Mouse (Mus musculus) limb, embryonic 10.5 days (tissue): ENCODE measurements around the gene Lce1l. TPM values are rescaled to one million over a fixed set of nuclear protein-coding genes. Genes with fewer than 3 reads are reported as not detected.
"Not testable (repeated sequence)": the region's sequence is repeated elsewhere in the genome, so short reads cannot be mapped to it uniquely, and the experiment has no call there.

Experiments used
- DNase-seq: peaks from one replicate; pipeline ENCODE4 v3.0.0-alpha.2; 2017; ENCODE audit warnings: low spot score
- H3K27ac ChIP-seq: fragments of 300-500 bp; sonication (generic); 2 replicates; pipeline ENCODE4 v1.5.1; 2016; ENCODE audit warnings: mild to moderate bottlenecking
- H3K27me3 ChIP-seq: fragments of 300-500 bp; sonication (generic); 2 replicates; pipeline ENCODE4 v1.6.1; 2016; ENCODE audit warnings: low read depth, mild to moderate bottlenecking; ENCODE audit not compliant: poor library complexity, severe bottlenecking
- H3K36me3 ChIP-seq: fragments of 300-500 bp; sonication (generic); 2 replicates; pipeline ENCODE4 v1.6.1; 2016; ENCODE audit warnings: mild to moderate bottlenecking, moderate library complexity
- H3K4me1 ChIP-seq: fragments of 300-500 bp; sonication (generic); 2 replicates; pipeline ENCODE4 v1.6.1; 2016
- H3K4me3 ChIP-seq: fragments of 300-500 bp; sonication (generic); 2 replicates; pipeline ENCODE4 v1.5.1; 2016; ENCODE audit warnings: mild to moderate bottlenecking, moderate library complexity
- H3K9me3 ChIP-seq: fragments of 300-500 bp; sonication (generic); replicated peaks from 2 replicates; pipeline ENCODE4 v1.6.1; 2016; ENCODE audit warnings: mild to moderate bottlenecking
- WGBS: fragments of 180-500 bp; shearing (Covaris S2); methylation state at CpG from one replicate; pipeline ENCODE4 v1.1.7; 2016; 5-methylcytosine and 5-hydroxymethylcytosine counted together
- polyA plus RNA-seq: library from polyadenylated mRNA; unstranded; fragments of >200 nt; fragmentation: Nextera tagmentation; extraction: Ambion mirVana; gene quantifications from 2 replicates; pipeline ENCODE4 v1.2.1, GENCODE M21; 2016

The Lce1l gene
- not detected in 2 replicates for polyA plus RNA-seq

- 91% methylated on average over 3 of the region's 3 CpGs for WGBS
- no peak for DNase-seq
- no peaks in the 10 kb centered on the region for H3K4me1 ChIP-seq
These were observed at the start of gene Lce1l for GRCm38 (mm10) chr3:92851186-92851585. Gene Lce1l (minus strand): TSS chr3:92851286.

GRCm38 (mm10) chr3:92894489-92894888 lies 43.4 kb upstream of the Lce1l start:
- DNase-seq, result no peak
- no peaks in the 10 kb centered on the region for H3K9me3 ChIP-seq
- H3K4me1 ChIP-seq, result no peaks in the 10 kb centered on the region
- no peak overlapping the region for H3K27ac ChIP-seq
- WGBS, result 64% methylated on average over 1 of the region's 1 CpGs
- no peak overlapping the region for H3K4me3 ChIP-seq
- H3K36me3 ChIP-seq, result no peaks in the 10 kb centered on the region
- H3K27me3 ChIP-seq, result no peaks in the 10 kb centered on the region

More at GRCm38 (mm10) chr3:92851186-92851585, at the start of gene Lce1l:
- H3K9me3 ChIP-seq, result no peaks in the 10 kb centered on the region
- H3K27me3 ChIP-seq, result no peaks in the 10 kb centered on the region
- no peaks in the 10 kb centered on the region for H3K36me3 ChIP-seq
- H3K27ac ChIP-seq, result no peak within 1 kb of the TSS
- H3K4me3 ChIP-seq, result no peak within 1 kb of the TSS

- Histone ChIP-seq H3K9me3 (no peaks in the 10 kb centered on the region), H3K36me3 (no peaks in the 10 kb centered on the region), H3K27me3 (no peaks in the 10 kb centered on the region), H3K27ac (no peak overlapping the region), H3K4me3 (no peak overlapping the region), H3K4me1 (no peaks in the 10 kb centered on the region)
- 75% methylated on average over 3 of the region's 3 CpGs for WGBS
- no peak for DNase-seq
These were observed 43.0 kb upstream of the Lce1l start for GRCm38 (mm10) chr3:92894063-92894462.

- no peak for DNase-seq
- WGBS, result 95% methylated on average over 3 of the region's 3 CpGs
These were observed 23.1 kb upstream of the Lce1l start for GRCm38 (mm10) chr3:92874180-92874579.

GRCm38 (mm10) chr3:92870116-92870515 lies 19.0 kb upstream of the Lce1l start, which contains the start of gene 2310050C09Rik:
Gene 2310050C09Rik (minus strand): TSS chr3:92870216.
- Histone ChIP-seq H3K36me3 (no peaks in the 10 kb centered on the region), H3K4me3 (no peak within 1 kb of the TSS), H3K27me3 (no peaks in the 10 kb centered on the region), H3K27ac (no peak within 1 kb of the TSS), H3K4me1 (no peaks in the 10 kb centered on the region), H3K9me3 (no peaks in the 10 kb centered on the region)
- 75% methylated on average over 4 of the region's 4 CpGs for WGBS
- no peak for DNase-seq

More at GRCm38 (mm10) chr3:92874180-92874579, 23.1 kb upstream of the Lce1l start:
- H3K27ac ChIP-seq, result no peak overlapping the region
- no peaks in the 10 kb centered on the region for H3K27me3 ChIP-seq
- no peaks in the 10 kb centered on the region for H3K36me3 ChIP-seq
- no peaks in the 10 kb centered on the region for H3K4me1 ChIP-seq
- H3K4me3 ChIP-seq, result no peak overlapping the region
- no peaks in the 10 kb centered on the region for H3K9me3 ChIP-seq

GRCm38 (mm10) chr3:92827108-92827507 lies 24.0 kb downstream of the Lce1l start, which contains the start of gene Kprp:
Gene Kprp (minus strand): TSS chr3:92827247.
- H3K9me3 ChIP-seq, result no peaks in the 10 kb centered on the region; the same call in 1 of the 2 replicates
- no peak within 1 kb of the TSS for H3K4me3 ChIP-seq
- no peaks in the 10 kb centered on the region for H3K27me3 ChIP-seq
- H3K36me3 ChIP-seq, result no peaks in the 10 kb centered on the region
- H3K27ac ChIP-seq, result no peak within 1 kb of the TSS
- 71% methylated on average over 1 of the region's 1 CpGs for WGBS
- no peaks in the 10 kb centered on the region for H3K4me1 ChIP-seq
- DNase-seq, result no peak

GRCm38 (mm10) chr3:92825808-92826207 lies 25.3 kb downstream of the Lce1l start:
- H3K36me3 ChIP-seq, result no peaks in the 10 kb centered on the region
- no peak for DNase-seq

GRCm38 (mm10) chr3:92816036-92816435 lies 35.0 kb downstream of the Lce1l start:
- 94% methylated on average over 2 of the region's 2 CpGs for WGBS
- not testable (repeated sequence) for H3K27ac ChIP-seq, H3K36me3 ChIP-seq, H3K9me3 ChIP-seq, H3K4me1 ChIP-seq, H3K4me3 ChIP-seq, DNase-seq, H3K27me3 ChIP-seq

More at GRCm38 (mm10) chr3:92825808-92826207, 25.3 kb downstream of the Lce1l start:
- Histone ChIP-seq H3K27ac (no peak overlapping the region), H3K27me3 (no peaks in the 10 kb centered on the region), H3K4me3 (no peak overlapping the region), H3K4me1 (no peaks in the 10 kb centered on the region), H3K9me3 (no peaks in the 10 kb centered on the region; the same call in 1 of the 2 replicates)
- 36% methylated on average over 1 of the region's 1 CpGs for WGBS

GRCm38 (mm10) chr3:92815581-92815980 lies 35.5 kb downstream of the Lce1l start:
- Histone ChIP-seq H3K4me1 (no peaks in the 10 kb centered on the region), H3K36me3 (no peaks in the 10 kb centered on the region), H3K9me3 (no peaks in the 10 kb centered on the region), H3K27me3 (no peaks in the 10 kb centered on the region), H3K27ac (no peak overlapping the region), H3K4me3 (no peak overlapping the region)
- WGBS, result 90% methylated on average over 3 of the region's 3 CpGs
- no peak for DNase-seq

- DNase-seq, result no peak
- no peak within 1 kb of the TSS for H3K4me3 ChIP-seq
- no peaks in the 10 kb centered on the region for H3K27me3 ChIP-seq
- no peaks in the 10 kb centered on the region for H3K4me1 ChIP-seq
- H3K9me3 ChIP-seq, result no peaks in the 10 kb centered on the region
- no peak within 1 kb of the TSS for H3K27ac ChIP-seq
- no peaks in the 10 kb centered on the region for H3K36me3 ChIP-seq
These were observed 43.3 kb downstream of the Lce1l start, which contains the start of gene Lce1k for GRCm38 (mm10) chr3:92807791-92808190. Gene Lce1k (minus strand): TSS chr3:92807891.

Other genes with a start within 250 kb of the Lce1l start
- not detected in 2 replicates for gene 2210017I01Rik, start 243.8 kb downstream of the Lce1l start, polyA plus RNA-seq
- not detected in 2 replicates for gene Lce6a, start 229.6 kb downstream of the Lce1l start, polyA plus RNA-seq
- not detected in 2 replicates for gene Lce1a1, start 203.0 kb downstream of the Lce1l start, polyA plus RNA-seq
- not detected in 2 replicates for gene Lce1b, start 194.4 kb downstream of the Lce1l start, polyA plus RNA-seq
- gene Lce1a2, start 181.0 kb downstream of the Lce1l start, polyA plus RNA-seq, result not detected in 2 replicates
- gene Lce1c, start 172.0 kb downstream of the Lce1l start, polyA plus RNA-seq, result not detected in 2 replicates
- gene Lce1d, start 164.1 kb downstream of the Lce1l start, polyA plus RNA-seq, result not detected in 2 replicates
- not detected in 2 replicates for gene Lce1e, start 142.2 kb downstream of the Lce1l start, polyA plus RNA-seq
- not detected in 2 replicates for gene Lce1f, start 130.9 kb downstream of the Lce1l start, polyA plus RNA-seq
- gene Gm38119, start 112.2 kb downstream of the Lce1l start, polyA plus RNA-seq, result not detected in 2 replicates
- gene Lce1g, start 98.9 kb downstream of the Lce1l start, polyA plus RNA-seq, result not detected in 2 replicates
- not detected in 2 replicates for gene Lce1h, start 86.2 kb downstream of the Lce1l start, polyA plus RNA-seq
- not detected in 2 replicates for gene Lce1i, start 72.4 kb downstream of the Lce1l start, polyA plus RNA-seq
- not detected in 2 replicates for gene Lce1j, start 60.8 kb downstream of the Lce1l start, polyA plus RNA-seq
- not detected in 2 replicates for gene Lce1k, start 43.4 kb downstream of the Lce1l start, polyA plus RNA-seq
- not detected in 2 replicates for gene Kprp, start 24.0 kb downstream of the Lce1l start, polyA plus RNA-seq
- not detected in 2 replicates for gene 2310050C09Rik, start 18.9 kb upstream of the Lce1l start, polyA plus RNA-seq
- gene Lce3a, start 74.9 kb upstream of the Lce1l start, polyA plus RNA-seq, result not detected in 2 replicates
- gene Lce3b, start 81.7 kb upstream of the Lce1l start, polyA plus RNA-seq, result not detected in 2 replicates
- not detected in 2 replicates for gene Lce3c, start 93.2 kb upstream of the Lce1l start, polyA plus RNA-seq
- not detected in 2 replicates for gene Lce3d, start 106.1 kb upstream of the Lce1l start, polyA plus RNA-seq
- gene Lce3e, start 115.8 kb upstream of the Lce1l start, polyA plus RNA-seq, result not detected in 2 replicates
- gene Lce3f, start 140.9 kb upstream of the Lce1l start, polyA plus RNA-seq, result not detected in 2 replicates
- 0.44 TPM in 1 of 2 replicates, not detected in the other for gene Crct1, start 164.4 kb upstream of the Lce1l start, polyA plus RNA-seq
- gene Lce1m, start 167.8 kb upstream of the Lce1l start, polyA plus RNA-seq, result not detected in 2 replicates
- not detected in 2 replicates for gene Gm4858, start 217.5 kb upstream of the Lce1l start, polyA plus RNA-seq